13 mouse cellular contexts compared by ENCODE assay signal in the genomic region with DNA sequence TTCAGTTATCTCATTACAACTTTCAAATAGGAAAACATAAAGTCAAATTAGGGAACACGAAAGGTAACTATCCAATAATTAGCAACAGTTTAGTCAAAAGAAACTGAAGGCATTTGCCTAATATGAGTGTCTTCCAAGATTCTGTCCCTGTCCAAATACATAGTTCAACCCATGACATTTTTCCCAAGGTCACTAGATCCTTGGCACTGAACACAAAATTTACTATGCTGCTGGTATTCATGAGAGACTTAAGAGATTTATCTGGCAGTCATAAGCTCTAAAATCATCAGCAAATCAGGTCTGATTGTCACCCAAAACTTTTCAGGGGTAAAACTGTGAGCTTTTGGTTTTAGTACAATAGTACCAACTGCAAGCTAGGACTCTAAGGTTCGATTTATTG.
"Had no signal": no experiment of that assay in that cellular context is flagged by ENCODE, and none has a peak within 500 bp of the region (broad histone marks: within the 10 kb centered on the region; RNA-seq: fewer than 3 reads in every experiment).

No protein-coding gene starts in this region.

- DNase-seq: gastrocnemius, adult 2 months; gastrocnemius, postnatal 10 days; gastrocnemius, postnatal 25 days; heart, adult 18-20 months; heart, postnatal 10 days; heart, postnatal 4 days; kidney, adult 18-20 months; kidney, adult 8-10 months; kidney, postnatal 10 days; kidney, postnatal 25 days; kidney, postnatal 4 days; layer of hippocampus, postnatal 36 days; left cerebral cortex, postnatal 4 days had no signal
